10 mouse cellular contexts compared by ENCODE assay signal in genomic region chr7:133007343-133007742, GRCm38 (mm10).
DNase-seq lines count a peak whose midpoint lies in the region; ATAC-seq lines count a peak whose summit lies in the region.
"Had no signal": no experiment of that assay in that cellular context is flagged by ENCODE, and none has a peak within 500 bp of the region (broad histone marks: within the 10 kb centered on the region; RNA-seq: fewer than 3 reads in every experiment).

No protein-coding gene starts in this region.

- intact Hi-C loops in gastrocnemius, postnatal 14 days (cut with DNase I; ENCODE audit: low total_unique reads) = loop anchor here (10.0 kb wide), 3 partner anchors 143 to 353 kb away; partner anchors contain the start of gene Fam53b

- H3K4me3 ChIP-seq in kidney, embryonic 14.5 days (ENCODE audit: low read length) = no peak overlapping the region
- H3K4me3 ChIP-seq: limb, embryonic 13.5 days; neural tube, embryonic 12.5 days had no signal

- H3K27me3 ChIP-seq in kidney, embryonic 14.5 days (ENCODE audit: control insufficient read depth, insufficient read depth, low read length) = no peaks in the 10 kb centered on the region
- H3K27me3 ChIP-seq: limb, embryonic 13.5 days; neural tube, embryonic 12.5 days had no signal

- DNase-seq in kidney, adult 9 months = no peak
- peak; percentile 67 to 82 for DNase-seq in adrenal gland, adult 18-20 months (ENCODE audit: low spot score in 2 of 2)
- peak; percentile 56 for DNase-seq in gastrocnemius, postnatal 14 days
- no peak for DNase-seq in yolk sac, embryonic 10.5 days (ENCODE audit: low spot score)
- no peak for DNase-seq in frontal cortex, postnatal 10 days (ENCODE audit: low spot score in 2 of 2)

- peaks cover 16% of the 10 kb centered on the region for H3K4me1 ChIP-seq in kidney, embryonic 14.5 days (ENCODE audit: control insufficient read depth, insufficient read depth, low read length)

- H3K9me3 ChIP-seq in kidney, embryonic 14.5 days (ENCODE audit: control insufficient read depth, low read length) = no peaks in the 10 kb centered on the region
- H3K9me3 ChIP-seq: limb, embryonic 13.5 days; neural tube, embryonic 12.5 days had no signal

- 72% methylated on average over 11 of the region's 11 CpGs for WGBS in kidney, embryonic 14.5 days

- H3K27ac ChIP-seq in kidney, embryonic 14.5 days (ENCODE audit: low read depth, low read length) = no peak overlapping the region
- H3K27ac ChIP-seq: limb, embryonic 13.5 days; neural tube, embryonic 12.5 days had no signal

- H3K4me2 ChIP-seq in kidney, embryonic 14.5 days (replicated peaks; ENCODE audit: low read depth, low read length) = no peak overlapping the region
- H3K4me2 ChIP-seq: limb, embryonic 13.5 days; neural tube, embryonic 12.5 days had no signal

- peaks cover 13% of the 10 kb centered on the region; the same call in 1 of the 2 replicates for H3K36me3 ChIP-seq in kidney, embryonic 14.5 days (ENCODE audit: control insufficient read depth, insufficient read depth, low read length)

- peak; percentile 15; the same call in 1 of the 2 replicates for ATAC-seq in kidney, embryonic 14.5 days (ENCODE audit: low FRiP score, low TSS enrichment)
- ATAC-seq in megakaryocyte progenitor cell, adult 5-6 weeks (replicated peaks; ENCODE audit: poor library complexity) = peak; percentile 42
- no peak for ATAC-seq in granulocyte monocyte progenitor cell, adult 5-6 weeks (replicated peaks; ENCODE audit: poor library complexity, severe bottlenecking)

- H3K9ac ChIP-seq in kidney, embryonic 14.5 days (ENCODE audit: low read depth, low read length) = no peak overlapping the region
- H3K9ac ChIP-seq: limb, embryonic 13.5 days; neural tube, embryonic 12.5 days had no signal

Comparison
In these comparisons a context has a peak if more than half of its experiments do, and no peak if none do; other contexts are left out.
1. DNase-seq: peak in adrenal gland, adult 18-20 months (2 of 2) and gastrocnemius, postnatal 14 days (single experiment); none in kidney, adult 9 months (single experiment), yolk sac, embryonic 10.5 days (single experiment) and frontal cortex, postnatal 10 days (0 of 2).